Mouse (Mus musculus) embryonic facial prominence, embryonic 11.5 days (tissue): Measurements from ENCODE around the gene Hpdl. TPM values are rescaled to one million over a fixed set of nuclear protein-coding genes. Genes with fewer than 3 reads are reported as not detected.

Experiments
- ATAC-seq: fragments of 200-750 bp; cut with Nextera tagmentation; replicated peaks from 2 replicates; pipeline ENCODE4 v1.8.0; 2017; ENCODE audit warnings: low read depth; ENCODE audit not compliant: insufficient number of reproducible peaks, low FRiP score, low TSS enrichment
- DNase-seq: peaks from one replicate; pipeline ENCODE4 v3.0.0-alpha.2; 2015; ENCODE audit warnings: low spot score
- H3K27ac ChIP-seq: fragments of 300-500 bp; sonication (generic); replicated peaks from 2 replicates; pipeline ENCODE4 v1.5.1; 2014; ENCODE audit warnings: mild to moderate bottlenecking, low read depth, low read length, control low read depth
- H3K27me3 ChIP-seq: fragments of 300-500 bp; sonication (generic); 2 replicates; pipeline ENCODE4 v1.6.1; 2014; ENCODE audit warnings: mild to moderate bottlenecking, low read length, moderate library complexity, mixed read lengths; ENCODE audit not compliant: control insufficient read depth, insufficient read depth
- H3K36me3 ChIP-seq: fragments of 300-500 bp; sonication (generic); replicated peaks from 2 replicates; pipeline ENCODE4 v1.6.1; 2014; ENCODE audit warnings: low read depth, mild to moderate bottlenecking, low read length, moderate library complexity, mixed read lengths; ENCODE audit not compliant: control insufficient read depth, insufficient read depth
- H3K4me1 ChIP-seq: fragments of 300-500 bp; sonication (generic); 2 replicates; pipeline ENCODE4 v1.6.1; 2014; ENCODE audit warnings: low read length, mixed read lengths; ENCODE audit not compliant: control insufficient read depth, insufficient read depth
- H3K4me2 ChIP-seq: fragments of 300-500 bp; sonication (generic); 2 replicates; pipeline ENCODE4 v1.6.1; 2014; ENCODE audit warnings: low read depth, mild to moderate bottlenecking, control low read depth, low read length, moderate library complexity
- H3K4me3 ChIP-seq: fragments of 300-500 bp; sonication (generic); 2 replicates; pipeline ENCODE4 v1.5.1; 2014; ENCODE audit warnings: low read depth, low read length, control low read depth
- H3K9ac ChIP-seq: fragments of 300-500 bp; sonication (generic); replicated peaks from 2 replicates; pipeline ENCODE4 v1.6.1; 2014; ENCODE audit warnings: mild to moderate bottlenecking, control low read depth, low read length
- H3K9me3 ChIP-seq: fragments of 300-500 bp; sonication (generic); replicated peaks from 2 replicates; pipeline ENCODE4 v1.6.1; 2016; ENCODE audit warnings: mild to moderate bottlenecking, low read length, inconsistent platforms, mixed read lengths; ENCODE audit not compliant: control insufficient read depth
- WGBS: fragments of 180-500 bp; shearing (Covaris S2); extraction: QIAGEN DNeasy Blood & Tissue Kit; methylation state at CpG from one replicate; pipeline ENCODE4 v1.1.7; 2014; 5-methylcytosine and 5-hydroxymethylcytosine counted together
- polyA plus RNA-seq: library from polyadenylated mRNA; unstranded; fragments of >200 nt; fragmentation: Nextera tagmentation; extraction: Ambion mirVana; gene quantifications from 2 replicates; pipeline ENCODE4 v1.2.1, GENCODE M21; 2014

Gene Hpdl
- polyA plus RNA-seq, 1 experiment from 2014 or later = 1.2 TPM

DNA sequence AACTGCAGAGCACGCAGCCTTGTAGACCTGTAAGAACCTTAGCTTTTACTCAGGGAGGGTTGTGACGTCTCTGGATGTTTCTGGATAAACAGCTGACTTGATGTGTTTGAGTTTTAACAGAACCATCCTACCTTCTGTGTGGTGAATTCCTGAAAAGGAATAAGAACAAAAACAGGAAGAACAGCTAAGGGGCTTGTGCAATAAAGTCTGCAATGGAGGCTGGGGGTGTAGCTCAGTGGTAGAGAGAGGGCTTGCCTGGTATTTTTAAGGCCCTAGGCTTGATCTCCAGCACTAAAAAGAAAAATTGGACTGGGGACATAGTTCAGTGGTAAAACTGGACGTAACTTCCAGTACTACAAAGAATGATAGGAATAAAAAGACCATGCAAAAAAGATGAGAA is 44.4 kb downstream of the Hpdl start:
- no peak for DNase-seq
- H3K9ac ChIP-seq = no peak overlapping the region
- ATAC-seq = no peak
- no peak overlapping the region for H3K4me3 ChIP-seq
- H3K36me3 ChIP-seq = no peaks in the 10 kb centered on the region
- WGBS = 90% methylated on average over 3 of the region's 3 CpGs
- no peak overlapping the region for H3K4me2 ChIP-seq
- H3K27me3 ChIP-seq = no peaks in the 10 kb centered on the region
- no peak overlapping the region for H3K27ac ChIP-seq
- no peaks in the 10 kb centered on the region for H3K9me3 ChIP-seq
- no peaks in the 10 kb centered on the region for H3K4me1 ChIP-seq

- DNase-seq = no peak
Observed at GRCm38 (mm10) chr4:116776391-116776790, 45.1 kb downstream of the Hpdl start.

More at GRCm38 (mm10) chr4:116776391-116776790, 45.1 kb downstream of the Hpdl start:
- H3K27ac ChIP-seq = no peak overlapping the region
- H3K27me3 ChIP-seq = no peaks in the 10 kb centered on the region
- no peak for ATAC-seq
- no peak overlapping the region for H3K4me3 ChIP-seq
- no peaks in the 10 kb centered on the region for H3K9me3 ChIP-seq
- H3K9ac ChIP-seq = no peak overlapping the region
- no peaks in the 10 kb centered on the region for H3K4me1 ChIP-seq
- no peaks in the 10 kb centered on the region for H3K36me3 ChIP-seq
- WGBS = 90% methylated on average over 5 of the region's 5 CpGs
- no peak overlapping the region for H3K4me2 ChIP-seq

Other genes starting within 250 kb of the Hpdl start
- gene Ccdc17, start 225.1 kb downstream of the Hpdl start, polyA plus RNA-seq = 1.4 and 2.1 TPM in 2 replicates
- gene Nasp, start 193.8 kb downstream of the Hpdl start, polyA plus RNA-seq = 324 and 364 TPM in 2 replicates
- gene Akr1a1, start 170.0 kb downstream of the Hpdl start, polyA plus RNA-seq = 727 and 756 TPM in 2 replicates
- gene Prdx1, start 136.2 kb downstream of the Hpdl start, polyA plus RNA-seq = 1,282 and 1,318 TPM in 2 replicates
- gene Mmachc, start 113.3 kb downstream of the Hpdl start, polyA plus RNA-seq = 20.0 and 24.6 TPM in 2 replicates
- gene Ccdc163, start 113.2 kb downstream of the Hpdl start, polyA plus RNA-seq = 24.9 and 33.3 TPM in 2 replicates
- gene Tesk2, start 100.8 kb downstream of the Hpdl start, polyA plus RNA-seq = 10.5 and 12.9 TPM in 2 replicates
- 36.1 and 39.0 TPM in 2 replicates for gene Toe1, start 14.1 kb downstream of the Hpdl start, polyA plus RNA-seq
- gene Mutyh, start 14.0 kb downstream of the Hpdl start, polyA plus RNA-seq = 13.9 and 17.7 TPM in 2 replicates
- 3.0 and 3.3 TPM in 2 replicates for gene Zswim5, start 55.7 kb upstream of the Hpdl start, polyA plus RNA-seq
- gene Urod, start 172.7 kb upstream of the Hpdl start, polyA plus RNA-seq = 109 and 115 TPM in 2 replicates
- gene Hectd3, start 173.6 kb upstream of the Hpdl start, polyA plus RNA-seq = 6.1 and 7.3 TPM in 2 replicates
- gene Eif2b3, start 197.7 kb upstream of the Hpdl start, polyA plus RNA-seq = 52.0 and 56.3 TPM in 2 replicates